Mouse (Mus musculus) 3134 (cell line): ENCODE measurements around the gene Psme2.

Experiments used
- DNase-seq: peaks from one replicate; pipeline ENCODE4 v3.0.0-alpha.2; 2011; ENCODE audit warnings: low spot score; ENCODE audit not compliant: insufficient read length; ENCODE audit errors: extremely low read depth

Gene Psme2

DNA sequence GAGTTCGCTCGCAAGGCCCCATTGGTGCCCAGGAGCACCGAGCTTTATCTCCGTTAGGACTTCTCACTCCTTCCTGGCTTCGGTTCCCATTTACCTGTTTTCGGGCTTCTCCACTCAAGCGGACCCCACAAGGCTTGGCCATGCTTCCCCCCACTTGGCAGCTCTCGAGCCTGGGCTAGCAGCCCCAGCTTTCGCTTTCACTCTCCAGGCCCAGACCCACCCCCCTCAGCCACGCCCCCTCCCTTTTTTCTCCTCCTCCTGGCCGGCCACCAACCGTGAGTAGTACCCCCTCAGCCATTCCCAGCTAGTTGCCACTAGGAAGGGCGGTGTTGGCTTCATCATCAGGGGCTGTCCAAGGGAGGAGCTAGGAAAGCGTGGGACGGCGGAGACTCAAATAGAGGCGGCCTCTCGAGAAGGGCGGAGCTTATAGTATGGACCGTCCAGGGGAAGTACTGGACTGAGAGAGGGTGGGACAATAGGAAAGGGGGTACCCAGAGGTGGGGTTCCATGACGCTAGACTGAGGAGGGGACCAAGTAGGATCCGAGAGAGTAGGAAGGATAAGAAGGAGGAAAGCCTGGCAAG lies at the start of gene Psme2:
Gene Psme2 (minus strand): TSS at position 366 of the 583 bp plus-strand sequence.
- peak; percentile 92 for DNase-seq

- no peak for DNase-seq
These were observed 46.9 kb upstream of the Psme2 start, which contains the start of gene Gm49378 for GRCm38 (mm10) chr14:55637795-55638194. Gm49378 (minus strand) TSS chr14:55637895.

- peak; percentile 93 for DNase-seq
These were observed 44.7 kb upstream of the Psme2 start, which contains the start of gene Ipo4 for GRCm38 (mm10) chr14:55635523-55636007. Ipo4 (minus strand) TSS chr14:55635957.

DNA sequence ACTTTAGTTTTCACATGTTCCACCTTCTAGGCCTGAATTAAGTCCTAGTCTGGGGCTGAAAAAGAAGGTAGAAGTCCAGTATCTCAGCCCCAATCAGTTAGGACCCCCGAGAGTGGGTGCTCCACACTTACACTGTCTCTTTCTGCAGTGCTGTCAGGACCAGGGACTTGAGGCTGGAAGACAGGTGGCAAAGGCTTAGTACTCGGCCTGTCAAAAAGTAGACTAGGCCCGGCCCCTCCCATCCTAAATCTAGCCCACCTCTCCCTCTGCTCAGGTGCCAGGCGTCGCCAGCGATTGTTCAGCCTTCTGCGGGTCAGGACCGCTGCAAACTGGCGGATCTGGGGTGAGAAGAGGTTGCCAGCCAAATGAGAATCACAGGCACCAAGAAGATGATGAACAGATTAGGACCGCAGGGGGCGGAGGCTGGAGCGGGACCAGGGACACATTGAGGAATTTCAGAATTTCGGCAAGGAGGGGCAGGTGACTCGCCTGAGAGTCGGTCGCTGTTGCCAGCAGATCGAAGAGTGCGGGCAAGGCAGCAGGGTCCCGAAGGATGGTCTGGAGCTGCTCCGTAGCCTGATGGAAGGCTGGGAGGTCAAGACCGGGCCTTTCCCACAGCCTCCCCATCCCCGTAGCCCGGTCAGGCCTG lies 44.1 kb upstream of the Psme2 start:
- no peak for DNase-seq

GRCm38 (mm10) chr14:55629312-55629711 lies 38.4 kb upstream of the Psme2 start:
- DNase-seq = no peak

GRCm38 (mm10) chr14:55628077-55628827 lies 37.3 kb upstream of the Psme2 start:
- DNase-seq = no peak

GRCm38 (mm10) chr14:55618486-55619195 lies 27.7 kb upstream of the Psme2 start:
- DNase-seq = no peak

DNA sequence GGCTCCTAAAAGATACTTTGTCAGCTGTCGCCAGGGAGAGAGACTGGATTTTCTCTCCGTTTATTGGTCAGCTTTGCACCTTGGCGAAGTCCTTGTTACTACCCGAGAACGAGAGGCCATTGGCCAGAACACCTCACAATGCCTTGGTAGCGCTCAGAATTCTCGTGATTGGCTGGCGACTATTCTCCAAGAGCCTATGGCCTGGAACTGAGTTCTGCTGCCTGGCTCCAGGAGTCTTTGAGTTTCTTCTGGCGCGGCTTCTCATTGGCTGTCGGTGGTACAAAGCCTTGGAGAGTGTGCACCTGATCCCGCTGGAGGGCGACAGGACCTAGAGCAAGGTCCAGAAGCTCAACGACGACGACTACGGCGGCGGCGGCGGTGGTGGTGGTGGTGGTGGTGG lies 26.9 kb upstream of the Psme2 start, which contains the start of gene Rec8:
Gene Rec8 (plus strand): TSS at position 216 of the 400 bp plus-strand sequence.
- DNase-seq = no peak

GRCm38 (mm10) chr14:55616844-55617243 lies 25.9 kb upstream of the Psme2 start:
- no peak for DNase-seq

DNA sequence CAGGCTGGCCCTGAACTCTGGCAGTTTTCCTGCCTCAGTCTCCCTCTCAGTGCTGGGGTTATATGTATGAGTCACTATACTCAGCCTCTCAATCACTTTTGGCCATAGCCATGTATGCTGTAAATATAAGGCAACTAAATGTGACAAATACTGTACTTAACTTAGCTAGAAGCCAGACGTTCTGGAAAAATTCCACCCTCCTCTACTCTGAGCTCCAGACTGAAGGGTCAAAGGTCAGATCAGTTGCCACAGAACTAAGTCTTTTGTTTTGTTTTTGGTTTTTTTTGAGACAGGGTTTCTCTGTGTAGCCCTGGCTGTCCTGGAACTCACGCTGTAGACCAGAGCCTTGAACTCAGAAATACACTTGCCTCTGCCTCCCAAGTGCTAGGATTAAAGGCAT lies 25.0 kb upstream of the Psme2 start:
- no peak for DNase-seq

DNA sequence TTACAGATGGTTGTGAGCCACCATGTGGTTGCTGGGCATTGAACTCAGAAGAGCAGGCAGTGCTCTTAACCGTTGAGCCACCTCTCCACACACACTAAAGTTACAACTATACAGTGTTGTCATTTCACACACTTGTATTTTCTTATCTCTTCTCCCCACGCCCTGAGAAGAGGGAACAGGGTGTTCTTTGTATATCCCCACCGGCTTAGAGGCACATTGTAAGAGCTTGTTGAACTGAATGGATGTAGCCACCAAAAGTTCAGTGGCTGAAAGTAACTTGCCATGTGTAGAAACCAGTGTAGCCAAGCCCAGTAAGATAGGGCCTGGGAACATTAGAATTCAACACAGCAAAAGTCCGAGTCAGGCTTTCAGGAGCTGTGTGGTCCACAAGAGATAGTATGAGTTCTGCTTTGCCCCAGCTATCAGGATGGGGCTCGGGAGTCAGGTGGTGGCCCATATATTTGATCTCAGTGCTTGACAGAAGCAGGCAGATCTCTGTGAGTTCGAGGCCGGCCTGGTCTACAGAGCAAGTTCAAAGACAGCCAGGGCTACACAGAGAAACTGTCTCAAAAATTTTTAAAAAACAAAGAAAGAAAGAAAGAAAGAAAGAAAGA lies 23.8 kb upstream of the Psme2 start:
- no peak for DNase-seq

DNA sequence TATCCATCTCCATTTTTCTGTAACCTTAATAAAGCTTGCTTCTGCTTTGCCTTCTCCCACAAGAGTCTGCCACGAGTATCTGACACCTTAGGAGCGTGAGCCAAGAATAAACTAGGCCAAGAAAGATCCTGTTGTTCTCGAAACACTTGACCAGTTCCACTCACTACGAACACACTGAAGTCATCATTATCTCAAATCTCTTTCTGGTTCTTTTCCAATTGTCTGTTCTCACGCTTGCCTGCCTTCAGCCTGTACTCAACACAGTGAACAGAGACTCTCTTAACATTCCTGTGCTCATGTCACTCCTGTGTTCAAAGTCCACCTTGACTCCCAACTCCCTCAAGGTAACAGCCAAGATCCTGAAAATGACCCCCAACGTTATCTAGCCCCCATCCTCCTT lies 22.4 kb upstream of the Psme2 start:
- DNase-seq = no peak

DNA sequence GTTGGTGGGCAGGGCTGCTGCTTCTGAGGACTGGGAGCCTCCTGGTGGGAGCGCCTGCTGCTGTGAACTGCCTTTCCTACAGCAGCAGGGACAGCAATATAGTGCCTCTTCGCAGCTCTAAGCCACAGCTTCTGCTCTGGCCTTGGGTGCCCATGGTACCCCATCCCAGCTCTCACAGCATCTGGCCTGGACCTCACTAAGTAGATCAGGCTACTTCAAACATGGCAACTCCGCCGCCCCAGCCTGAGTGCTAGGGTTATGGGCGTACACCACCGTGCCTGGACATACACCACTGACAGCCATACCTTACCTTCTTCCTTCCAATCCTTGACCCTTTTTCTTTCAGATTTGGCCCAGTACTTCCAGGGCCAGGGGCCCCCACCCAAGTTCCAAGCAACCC lies 17.4 kb upstream of the Psme2 start:
- DNase-seq = no peak

DNA sequence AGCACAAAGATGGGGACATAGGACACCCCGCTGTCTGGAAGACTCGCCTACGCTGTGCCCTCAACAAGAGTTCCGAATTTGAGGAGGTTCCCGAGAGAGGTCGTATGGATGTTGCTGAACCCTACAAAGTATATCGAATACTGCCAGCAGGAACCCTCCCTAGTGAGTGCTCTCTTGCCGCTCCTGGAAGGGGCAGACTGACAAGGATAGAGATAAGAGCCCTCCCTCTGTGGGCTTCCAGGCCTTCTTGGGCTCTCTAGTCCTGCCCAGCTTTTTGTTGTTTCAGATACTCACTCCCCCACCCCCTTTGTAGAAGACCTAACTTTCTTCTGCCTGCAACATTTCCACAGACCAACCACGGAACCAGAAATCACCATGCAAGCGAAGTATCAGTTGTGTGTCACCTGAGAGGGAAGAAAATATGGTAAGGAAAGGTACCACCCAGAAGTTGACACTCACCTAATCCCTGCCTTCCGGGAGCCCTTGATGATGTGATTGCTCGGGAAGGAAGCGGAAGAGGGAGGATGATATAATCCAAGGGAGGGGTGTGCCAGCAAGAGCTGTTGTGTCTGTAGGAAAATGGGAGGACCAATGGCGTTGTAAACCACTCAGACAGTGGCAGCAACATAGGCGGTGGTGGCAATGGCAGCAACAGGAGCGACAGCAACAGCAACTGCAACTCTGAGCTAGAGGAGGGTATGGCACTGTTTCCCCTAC lies 15.0 kb upstream of the Psme2 start:
- DNase-seq = no peak

DNA sequence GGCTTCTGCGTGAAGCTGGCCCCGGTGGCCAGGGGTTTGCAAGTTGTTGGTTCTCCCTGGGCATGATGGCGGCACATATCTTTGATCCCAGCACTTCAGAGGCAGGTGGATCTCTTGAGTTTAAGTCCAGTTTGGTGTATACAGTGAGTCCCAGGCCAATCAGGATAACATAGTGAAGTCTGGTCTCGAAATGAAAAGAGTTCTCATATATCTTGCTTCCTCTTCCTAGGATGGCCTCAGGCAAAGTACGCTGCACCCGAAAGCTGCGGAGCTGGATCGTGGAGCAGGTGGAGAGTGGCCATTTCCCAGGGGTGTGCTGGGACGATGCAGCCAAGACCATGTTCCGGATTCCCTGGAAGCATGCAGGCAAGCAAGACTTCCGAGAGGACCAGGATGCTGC lies 13.9 kb upstream of the Psme2 start:
- DNase-seq = no peak

DNA sequence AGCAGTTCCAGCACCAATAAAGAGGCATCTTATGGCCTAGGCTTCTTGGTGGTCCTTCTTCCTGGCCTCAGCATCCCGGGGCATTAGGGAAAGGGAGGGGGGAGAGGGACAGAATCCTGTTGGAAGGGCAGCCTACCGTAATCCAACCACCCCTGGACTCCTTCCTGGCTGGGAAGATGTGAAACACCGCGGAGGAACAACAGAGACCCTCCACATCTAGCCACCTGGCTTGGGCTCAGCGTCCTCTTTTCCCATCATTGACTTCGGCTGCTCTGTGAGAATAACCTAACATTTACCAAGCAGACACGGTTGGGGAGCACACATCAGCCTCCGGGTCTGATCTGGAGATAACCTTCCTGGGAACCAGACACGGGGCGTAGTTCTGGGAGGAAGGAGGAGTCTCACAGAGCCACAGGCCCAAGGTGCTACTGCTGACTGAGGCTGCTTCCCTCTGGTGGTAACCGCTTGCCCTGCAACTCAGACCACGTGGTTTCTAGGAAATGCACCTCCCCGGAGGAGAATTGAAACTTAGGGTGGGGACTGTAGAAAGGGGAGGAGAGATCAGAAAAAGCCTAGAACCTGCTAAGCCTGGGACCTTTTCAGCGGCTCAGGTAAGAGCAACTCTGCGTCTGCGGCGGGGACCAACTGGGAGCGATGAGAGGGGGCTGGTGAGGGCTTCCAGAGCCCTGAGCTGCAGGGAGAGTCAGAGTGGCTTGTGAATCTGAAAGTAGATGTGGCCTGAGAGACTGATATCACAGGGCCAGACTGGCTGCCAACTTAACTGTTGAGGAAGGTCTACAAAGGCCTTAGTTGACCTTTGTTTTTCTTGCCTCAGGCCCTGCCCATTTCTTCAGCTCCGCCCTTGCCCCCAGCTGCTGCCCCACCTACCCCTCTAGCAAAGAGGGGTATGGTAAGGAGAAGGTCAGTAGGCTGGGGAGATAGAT lies 13.0 kb upstream of the Psme2 start:
- peak; percentile 62 for DNase-seq

GRCm38 (mm10) chr14:55603271-55603632 lies 12.3 kb upstream of the Psme2 start, which contains the start of gene Irf9:
Irf9 (plus strand) TSS chr14:55603571.
- no peak for DNase-seq

DNA sequence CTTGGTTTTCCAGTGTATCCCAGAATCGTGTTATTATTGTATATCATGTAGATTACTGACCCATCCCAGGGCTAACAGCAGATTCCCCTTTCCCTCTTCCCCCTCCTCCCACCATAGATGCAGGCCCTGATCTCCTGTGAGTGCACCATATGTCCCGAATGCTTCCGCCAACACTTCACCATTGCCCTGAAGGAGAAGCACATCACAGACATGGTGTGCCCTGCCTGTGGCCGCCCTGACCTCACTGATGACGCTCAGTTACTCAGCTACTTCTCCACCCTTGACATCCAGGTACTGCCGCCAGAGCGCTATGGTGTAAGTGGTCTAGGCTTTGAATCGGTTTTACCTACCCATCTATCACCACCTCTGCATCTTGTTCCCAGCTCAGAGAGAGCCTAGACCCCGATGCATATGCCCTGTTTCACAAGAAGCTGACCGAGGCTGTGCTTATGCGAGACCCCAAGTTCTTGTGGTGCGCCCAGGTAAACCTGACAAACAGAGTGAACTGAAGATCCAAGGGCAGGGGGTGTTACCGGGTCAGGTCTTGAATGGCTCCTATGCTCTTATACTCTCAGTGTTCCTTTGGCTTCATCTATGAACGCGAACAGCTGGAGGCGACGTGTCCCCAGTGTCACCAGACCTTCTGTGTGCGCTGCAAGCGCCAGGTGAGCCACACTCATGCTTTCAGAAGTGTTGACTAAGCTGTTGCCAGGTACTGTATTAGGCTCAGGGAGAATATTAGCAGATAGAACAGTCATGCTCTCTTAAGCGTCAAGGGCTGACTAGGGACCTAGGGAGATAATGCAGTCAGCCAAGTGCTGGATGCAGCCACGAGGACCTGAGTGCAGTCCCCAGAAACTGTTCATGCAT lies 7.8 kb upstream of the Psme2 start:
- DNase-seq = no peak
